Mouse (Mus musculus): ENCODE data around the gene Hunk.

DNA sequence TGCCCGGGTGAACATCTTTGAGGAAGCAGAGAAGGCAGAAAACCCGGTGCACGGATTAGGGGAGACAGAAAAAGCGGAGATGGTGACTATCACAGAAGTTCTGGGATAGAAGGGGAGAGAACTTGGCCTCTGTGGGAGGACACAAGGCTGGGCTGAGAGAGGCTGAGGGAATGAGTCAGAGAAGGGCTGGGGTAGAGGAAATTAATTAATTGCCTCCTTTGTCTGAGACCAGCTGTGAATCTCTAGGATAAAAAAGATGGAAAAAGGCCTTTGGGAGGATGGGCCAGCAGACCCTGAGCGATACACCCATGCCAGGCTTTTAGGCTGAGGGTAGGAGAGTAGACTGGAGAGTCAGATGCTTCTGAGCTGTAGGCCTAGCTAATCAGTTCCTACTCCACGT, 97.5 kb downstream of the Hunk start:
- TF ChIP-seq CTCF (IDR thresholded peaks at IDR 0.05; ENCODE audit: extremely low read depth, insufficient read depth, low read length) = no peak
- no peak for TF ChIP-seq POLR2A (IDR thresholded peaks at IDR 0.05; ENCODE audit: extremely low read depth, insufficient read depth, low read length)

Measured in cortical plate, adult 2 months (tissue).